Mouse (Mus musculus): ENCODE measurements at regions not wholly inside any gene's neighbourhood (a gene's known extent, or its start where the extent isn't known, plus 50 kb on each side); places are given as distances from the start of the nearest gene placed in this dataset.

GRCm38 (mm10) chr7:83061894-83062477 is 194.9 kb downstream of the Mex3b start:
- TF ChIP-seq CTCF (conservative IDR thresholded peaks at IDR 0.05; ENCODE audit: insufficient read depth, insufficient read length, low read depth, low read length) (no peak), POLR2A (IDR thresholded peaks at IDR 0.05; ENCODE audit: low read depth, low read length) (no peak)
